Mouse (Mus musculus) cerebellum, adult (tissue): Measurements from ENCODE around the gene Ints3.

Experiments
- ATAC-seq: cut with Nextera tagmentation; 2 replicates; pipeline ENCODE4 v1.9.2; 2017; ENCODE audit warnings: mild to moderate bottlenecking, moderate library complexity, mixed read lengths; ENCODE audit not compliant: insufficient number of reproducible peaks, low FRiP score, low TSS enrichment

Ints3 gene

GRCm38 (mm10) chr3:90395629-90396028 is 37.8 kb downstream of the Ints3 start:
- no peak for ATAC-seq

DNA sequence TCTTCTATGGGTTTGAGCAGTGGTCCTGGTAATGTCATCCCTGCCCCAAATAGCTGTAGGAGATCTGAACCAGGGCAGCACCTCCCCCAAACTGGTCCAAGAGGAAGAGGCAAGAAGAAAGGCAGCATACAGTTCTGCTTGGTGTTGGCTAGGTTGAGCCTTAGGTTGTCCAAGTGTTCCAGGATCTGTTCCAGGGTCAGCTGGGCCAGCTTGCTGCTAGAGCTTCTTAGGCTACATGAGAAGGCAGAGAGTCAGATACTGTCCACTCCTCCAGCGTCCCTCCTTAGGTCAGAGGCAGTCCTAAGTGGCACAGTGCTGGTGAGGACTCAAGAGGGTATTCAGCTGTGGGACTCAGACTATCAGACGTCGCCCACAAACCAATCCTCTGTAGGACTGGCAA is 40.8 kb downstream of the Ints3 start:
- ATAC-seq = no peak

GRCm38 (mm10) chr3:90391941-90392340 is 41.5 kb downstream of the Ints3 start:
- no peak for ATAC-seq

DNA sequence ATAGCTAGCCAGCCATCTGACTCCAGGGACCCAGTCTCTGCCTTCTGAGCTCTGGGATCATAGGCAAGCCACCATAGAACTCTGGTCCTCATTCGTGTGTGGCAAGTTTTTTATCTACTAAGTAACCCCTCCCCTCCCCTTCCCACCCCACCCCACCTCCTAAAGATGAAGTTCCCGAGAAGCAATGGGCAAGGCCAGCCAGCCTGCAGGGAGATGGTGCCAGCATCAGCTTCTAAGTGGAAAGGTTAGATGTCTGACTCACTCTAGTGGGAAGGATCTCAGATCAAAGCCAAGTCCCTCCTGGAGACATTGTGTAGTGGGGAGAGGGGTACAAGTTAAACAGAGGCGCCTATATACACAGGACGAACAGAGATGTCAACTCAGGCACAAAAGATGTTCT is 42.4 kb downstream of the Ints3 start:
- ATAC-seq = no peak

DNA sequence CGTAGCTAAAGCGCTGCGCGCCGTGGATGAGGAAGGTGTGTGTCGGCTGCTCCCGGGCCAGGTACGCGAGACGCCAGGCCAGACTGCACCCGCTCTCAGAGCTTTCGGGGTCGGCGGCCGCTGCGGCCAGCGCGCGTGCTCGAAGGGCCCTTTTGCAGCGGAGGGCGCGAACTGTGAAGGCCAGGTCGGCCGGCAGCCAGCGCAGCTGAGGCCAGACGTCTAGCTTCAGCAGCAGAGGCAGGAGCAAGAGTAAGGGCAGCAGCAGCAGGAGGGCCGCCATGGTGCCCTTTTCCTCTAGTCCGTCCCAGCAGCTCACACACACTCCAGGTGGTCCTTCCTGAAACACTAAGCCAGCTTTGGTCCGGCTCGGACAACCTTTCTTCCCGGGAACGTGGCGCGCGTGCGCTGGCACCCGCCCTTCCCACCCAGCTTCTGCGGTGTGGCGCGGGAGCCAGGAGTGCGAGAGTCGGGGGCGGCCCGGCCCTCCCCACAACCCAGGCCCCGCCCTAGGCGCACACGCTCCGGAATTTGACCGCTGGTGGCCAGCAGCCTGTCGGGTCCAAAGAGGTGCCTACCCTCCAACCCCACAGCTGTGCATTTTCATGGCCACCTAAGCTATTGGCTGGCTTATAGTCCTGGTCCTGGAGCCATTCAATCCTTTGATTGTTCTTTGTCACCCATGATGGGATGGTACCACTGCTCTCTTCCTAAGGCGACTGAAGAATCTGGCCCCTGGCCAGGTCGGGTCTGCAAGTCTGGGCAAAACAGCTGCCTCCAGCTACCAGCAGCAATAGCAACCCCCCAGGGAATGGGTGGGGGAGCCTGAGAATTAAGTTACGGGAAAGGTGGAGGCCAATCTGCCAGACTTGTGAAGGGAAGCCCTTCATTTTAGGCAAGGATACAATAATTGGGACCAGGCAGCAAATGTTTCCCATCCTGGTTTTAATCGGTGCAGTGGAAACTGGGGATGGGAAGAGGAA is 43.6 kb downstream of the Ints3 start, which contains the start of gene Slc27a3:
Gene Slc27a3, minus strand, starts transcription at position 428 of the 980 bp plus-strand sequence.
- ATAC-seq = no peak

DNA sequence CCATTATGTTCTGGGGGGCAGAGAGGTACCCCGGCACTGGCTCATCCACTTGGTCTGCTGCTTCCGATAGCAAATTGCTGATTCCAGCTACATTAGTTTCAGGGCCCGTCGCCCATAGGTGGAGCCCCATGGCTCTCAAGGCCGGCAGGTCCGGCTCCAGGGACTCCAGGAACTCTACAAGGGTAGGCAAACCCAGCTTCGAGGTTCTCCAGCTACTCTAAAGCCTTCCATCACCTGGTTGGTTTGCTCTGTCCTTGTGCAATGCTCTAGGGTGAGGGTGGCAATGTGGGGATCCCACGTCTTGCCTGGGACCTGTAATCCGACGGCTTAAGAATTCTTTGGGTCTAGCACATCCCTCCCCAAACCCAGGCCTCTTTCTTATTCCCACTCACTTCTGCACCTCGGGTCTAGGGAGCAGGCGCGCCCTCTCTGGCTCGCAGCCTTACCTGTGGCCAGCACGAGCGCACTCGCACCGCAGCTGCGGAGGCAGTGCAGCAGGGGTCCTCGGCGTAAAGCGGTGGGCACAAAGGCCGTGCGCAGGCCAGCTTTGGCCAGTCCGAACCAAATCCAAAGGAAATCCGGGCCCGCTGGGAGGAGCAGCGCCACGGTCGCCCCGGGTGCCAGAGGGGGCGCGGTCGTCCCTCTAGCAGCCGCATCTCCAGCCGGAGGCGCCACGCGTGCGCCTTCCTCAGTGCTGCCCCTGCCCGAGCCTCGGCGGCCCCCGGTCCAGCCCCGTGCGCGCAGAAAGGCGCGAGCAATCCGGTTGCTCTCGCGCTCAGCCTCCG is 44.5 kb downstream of the Ints3 start:
- ATAC-seq = peak; percentile 31; the same call in 1 of the 2 replicates

DNA sequence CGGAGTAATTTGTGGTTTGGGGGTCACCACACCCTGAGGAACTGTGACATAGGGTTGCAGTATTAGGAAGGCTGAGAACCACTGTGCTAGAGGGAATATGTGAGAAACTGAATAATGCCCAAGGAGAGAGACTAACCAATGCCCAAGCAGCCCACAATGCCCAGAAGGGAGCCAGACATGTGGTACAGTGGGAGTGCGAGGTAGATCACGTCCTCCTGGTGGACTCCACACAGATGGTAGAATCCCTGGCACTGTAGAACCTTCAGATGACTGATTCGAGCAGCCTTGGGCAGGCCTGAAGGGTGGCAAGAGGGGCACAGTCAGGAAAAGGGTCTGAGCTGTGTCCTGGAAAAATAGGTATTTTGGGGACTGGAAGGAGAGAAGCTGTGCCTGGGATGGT is 45.2 kb downstream of the Ints3 start:
- no peak for ATAC-seq

DNA sequence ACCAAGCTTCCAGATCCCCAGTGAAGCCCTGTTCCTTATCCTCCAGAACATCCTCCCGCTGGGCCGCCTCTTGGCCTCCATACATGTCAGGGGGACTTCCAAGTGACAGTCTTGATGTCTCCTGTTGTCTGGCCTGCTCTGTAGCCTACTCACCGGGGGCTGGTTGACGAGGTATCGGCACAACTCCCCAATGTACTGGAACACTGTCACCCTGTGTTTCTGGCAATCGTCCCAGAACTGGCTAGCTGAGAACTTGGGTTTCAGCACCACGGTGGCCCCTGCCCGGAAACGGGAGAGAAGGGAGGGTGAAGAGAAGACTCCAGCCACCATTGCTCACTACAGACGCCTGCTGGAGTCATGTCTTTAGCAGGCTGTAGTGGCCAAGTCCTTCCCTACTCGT is 45.9 kb downstream of the Ints3 start:
- ATAC-seq = no peak

DNA sequence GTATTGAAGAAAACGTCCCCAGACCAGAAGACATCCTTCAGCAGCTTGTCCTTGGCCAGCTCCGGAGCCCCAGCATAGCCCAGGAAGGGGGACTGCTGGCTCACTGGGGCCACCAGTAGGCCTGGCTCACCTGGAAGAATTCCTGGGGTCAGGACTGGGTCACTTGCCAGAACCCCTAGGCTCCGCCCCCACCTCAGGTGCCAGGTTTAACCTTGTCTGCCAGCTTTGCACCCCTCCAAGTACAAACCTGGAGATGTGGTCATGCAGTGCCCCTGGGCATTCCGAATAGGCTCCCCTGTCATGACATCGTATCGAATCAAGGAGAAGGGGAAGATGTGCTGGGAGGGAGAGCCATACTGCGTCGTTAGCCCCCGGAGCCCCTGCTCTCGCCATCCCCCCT is 46.6 kb downstream of the Ints3 start:
- no peak for ATAC-seq

GRCm38 (mm10) chr3:90384851-90385375 is 48.5 kb downstream of the Ints3 start:
- no peak for ATAC-seq

DNA sequence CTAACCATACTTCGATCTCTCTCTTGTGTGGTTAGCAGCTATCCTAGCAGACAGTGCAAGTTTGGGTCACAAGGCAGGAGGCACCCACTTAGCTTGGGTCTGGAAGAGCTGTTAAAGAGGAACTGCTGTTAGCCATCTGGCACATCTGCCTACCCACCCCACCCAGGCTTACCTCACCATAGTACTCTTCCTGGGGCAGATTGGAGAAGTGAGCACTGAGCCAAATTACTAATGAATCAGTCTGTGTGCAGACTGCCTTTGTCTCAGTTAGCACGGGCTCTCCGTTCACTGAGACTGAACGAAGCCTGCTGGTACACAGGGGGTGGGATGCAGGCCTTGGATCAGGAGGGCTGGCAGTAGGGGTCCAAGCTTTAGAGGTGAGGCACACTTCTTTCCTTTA is 49.7 kb downstream of the Ints3 start:
- no peak for ATAC-seq

DNA sequence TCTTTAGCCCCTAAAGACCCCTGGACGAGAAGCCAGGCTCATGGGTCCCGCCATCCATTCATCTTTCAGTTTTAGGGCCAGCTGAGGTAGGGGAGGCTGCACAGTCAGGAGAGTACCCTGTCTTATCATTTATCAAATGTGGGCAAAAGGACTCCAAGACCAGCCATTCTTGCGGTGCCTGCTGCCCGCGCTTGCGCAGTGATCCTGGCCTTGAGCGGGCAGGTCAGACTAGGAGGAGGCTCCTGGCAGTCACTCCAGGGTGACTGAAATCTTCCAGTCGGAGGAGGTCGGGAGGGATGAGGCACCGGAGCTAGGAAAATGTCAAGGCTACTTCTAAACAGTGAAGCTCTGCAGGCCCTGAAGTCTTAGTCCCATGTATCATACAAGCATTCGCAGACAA is 51.7 kb downstream of the Ints3 start:
- ATAC-seq = no peak

DNA sequence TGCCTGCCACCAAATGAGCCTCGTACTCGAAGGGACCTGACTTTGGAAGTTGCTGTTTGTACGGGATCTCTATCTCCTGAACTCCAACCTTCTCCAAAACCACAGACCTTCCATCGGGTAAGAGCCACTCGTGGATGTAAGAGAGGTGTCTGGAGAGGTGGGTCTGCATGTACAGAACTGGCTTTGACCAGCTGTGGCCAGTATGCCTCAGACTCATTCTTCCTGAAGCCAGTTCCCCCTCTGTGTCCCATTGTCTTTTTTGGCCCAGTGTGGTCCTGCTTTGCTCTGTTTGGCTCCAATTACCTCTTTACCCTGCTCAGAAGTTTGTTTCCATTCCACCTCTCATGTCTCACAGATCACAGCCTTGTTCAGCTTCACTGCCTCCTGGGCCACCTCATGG is 54.9 kb downstream of the Ints3 start:
- ATAC-seq = no peak

- no peak for ATAC-seq
These were observed 57.2 kb downstream of the Ints3 start for GRCm38 (mm10) chr3:90376247-90376585.

GRCm38 (mm10) chr3:90375562-90376246 is 57.7 kb downstream of the Ints3 start:
- no peak for ATAC-seq

DNA sequence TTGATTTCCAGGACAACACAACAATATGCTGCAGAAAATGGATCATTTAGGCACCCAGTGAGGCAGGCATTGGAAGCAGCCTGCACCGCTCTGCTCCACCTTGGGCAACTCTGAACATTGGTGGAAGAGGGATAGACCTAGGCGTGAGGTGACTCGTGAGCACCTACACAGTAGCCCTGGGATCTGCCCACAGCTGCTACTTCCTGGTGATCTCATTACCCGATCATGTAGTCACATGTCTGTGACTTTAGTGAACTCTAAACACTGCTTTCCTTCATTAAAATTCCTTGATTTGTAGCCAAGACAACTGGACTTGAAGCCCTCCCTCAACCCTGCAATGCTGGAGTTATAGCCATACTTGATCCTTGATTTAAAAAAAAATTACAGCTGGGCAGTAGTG is 59.1 kb downstream of the Ints3 start:
- no peak for ATAC-seq

- ATAC-seq = peak; percentile 72
These were observed 59.9 kb downstream of the Ints3 start for GRCm38 (mm10) chr3:90373432-90374028.

- ATAC-seq = no peak
These were observed 60.6 kb downstream of the Ints3 start for GRCm38 (mm10) chr3:90372817-90373216.

GRCm38 (mm10) chr3:90371857-90372256 is 61.6 kb downstream of the Ints3 start:
- ATAC-seq = no peak

GRCm38 (mm10) chr3:90369041-90369440 is 64.4 kb downstream of the Ints3 start:
- ATAC-seq = no peak
